ENCODE assay signal across 9 mouse cellular contexts in the genomic region with DNA sequence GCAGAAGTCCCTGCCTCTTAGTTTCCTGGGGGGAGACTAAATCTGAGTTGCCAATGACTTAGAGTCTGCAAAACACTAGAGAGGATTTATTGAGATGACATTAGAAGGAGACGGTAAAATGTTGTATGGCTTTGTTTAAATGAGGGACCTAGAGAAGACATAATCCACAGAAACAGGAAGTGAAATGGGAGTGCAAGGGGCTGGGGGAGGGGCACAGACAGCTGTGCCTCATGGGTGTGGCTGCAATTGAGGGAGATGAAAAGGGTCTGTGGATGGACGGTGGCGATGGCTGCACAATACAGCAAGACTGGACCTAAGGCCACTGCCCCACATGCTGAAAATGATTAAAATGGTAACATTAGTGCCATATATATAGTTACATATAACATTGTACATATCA. TPM values are rescaled to one million over a fixed set of nuclear protein-coding genes. Genes with fewer than 3 reads are reported as not detected.
DNase-seq lines count a peak whose midpoint lies in the region; ATAC-seq lines count a peak whose summit lies in the region.
"Had no signal": no experiment of that assay in that cellular context is flagged by ENCODE, and none has a peak within 500 bp of the region (broad histone marks: within the 10 kb centered on the region; RNA-seq: fewer than 3 reads in every experiment).

No protein-coding gene starts in this region.

- H3K27me3 ChIP-seq in midbrain, embryonic 10.5 days (ENCODE audit: low read depth, poor library complexity, severe bottlenecking): no peaks in the 10 kb centered on the region
- no peaks in the 10 kb centered on the region for H3K27me3 ChIP-seq in midbrain, embryonic 14.5 days (ENCODE audit: control insufficient read depth, insufficient read depth, low read length)

- WGBS in midbrain, embryonic 10.5 days: 76% methylated on average over 3 of the region's 3 CpGs
- 63% methylated on average over 3 of the region's 3 CpGs for WGBS in midbrain, embryonic 14.5 days

- no peak overlapping the region for H3K4me3 ChIP-seq in midbrain, embryonic 10.5 days
- H3K4me3 ChIP-seq in midbrain, embryonic 14.5 days (replicated peaks; ENCODE audit: low read depth, low read length): no peak overlapping the region

- no peak for ATAC-seq in midbrain, embryonic 14.5 days (ENCODE audit: low FRiP score, low TSS enrichment)
- peak; percentile 65 for ATAC-seq in granulocyte monocyte progenitor cell, adult 5-6 weeks (replicated peaks; ENCODE audit: poor library complexity, severe bottlenecking)
- ATAC-seq in megakaryocyte progenitor cell, adult 5-6 weeks (replicated peaks; ENCODE audit: poor library complexity): 0 out of 2 replicates have a peak, but pooled peaks have one; percentile 17

- DNase-seq in midbrain, embryonic 10.5 days (ENCODE audit: low spot score): no peak
- DNase-seq in midbrain, embryonic 14.5 days: no peak
- no peak for DNase-seq in right cerebral cortex, postnatal 4 days
- DNase-seq in layer of hippocampus, adult 11-12 months (ENCODE audit: low spot score): no peak
- no peak for DNase-seq in kidney, adult 9 months
- DNase-seq: gastrocnemius, postnatal 36 days; right cerebral cortex, postnatal 25 days had no signal

- H3K9ac ChIP-seq in midbrain, embryonic 14.5 days (replicated peaks; ENCODE audit: low read length): no peak overlapping the region

- 0 out of 2 replicates have a peak overlapping the region, but pooled peaks have one; percentile 23 for H3K27ac ChIP-seq in midbrain, embryonic 10.5 days (replicated peaks)
- no peak overlapping the region for H3K27ac ChIP-seq in midbrain, embryonic 14.5 days (replicated peaks; ENCODE audit: low read depth, low read length)

- no peaks in the 10 kb centered on the region for H3K9me3 ChIP-seq in midbrain, embryonic 10.5 days (replicated peaks)
- H3K9me3 ChIP-seq in midbrain, embryonic 14.5 days (ENCODE audit: control insufficient read depth, low read length): no peaks in the 10 kb centered on the region

- no peak overlapping the region for H3K4me2 ChIP-seq in midbrain, embryonic 14.5 days (ENCODE audit: low read length)

- no peaks in the 10 kb centered on the region for H3K36me3 ChIP-seq in midbrain, embryonic 10.5 days
- H3K36me3 ChIP-seq in midbrain, embryonic 14.5 days (ENCODE audit: control insufficient read depth, insufficient read depth, low read length): no peaks in the 10 kb centered on the region

- H3K4me1 ChIP-seq in midbrain, embryonic 10.5 days: peaks cover 4% of the 10 kb centered on the region
- H3K4me1 ChIP-seq in midbrain, embryonic 14.5 days (ENCODE audit: control insufficient read depth, insufficient read depth, low read length): no peaks in the 10 kb centered on the region

RNA-seq across cellular contexts. Expression of gene Lyve1, which starts 56.7 kb away (rescaled TPM):
- polyA plus RNA-seq in midbrain, embryonic 10.5 days (2016; fragmentation: Nextera tagmentation; extraction: Ambion mirVana): 0.73 and 2.2 TPM in 2 replicates
- polyA plus RNA-seq in midbrain, embryonic 14.5 days (2014; fragmentation: Nextera tagmentation; extraction: Ambion mirVana): 4.7 TPM in 1 of 2 replicates, not detected in the other
- not detected in 2 replicates for total RNA-seq in granulocyte monocyte progenitor cell, adult 5-6 weeks (2014; fragmentation: Nextera tagmentation)
- not detected in 2 replicates for total RNA-seq in granulocyte monocyte progenitor cell, adult 5-6 weeks (2017)
- 0.10 TPM in 1 of 2 replicates, not detected in the other for total RNA-seq in megakaryocyte progenitor cell, adult 5-6 weeks (2015)
- not detected in 2 replicates for total RNA-seq in megakaryocyte progenitor cell, adult 5-6 weeks (2017)
